Mouse (Mus musculus): ENCODE results near the gene Dclk1.

DNA sequence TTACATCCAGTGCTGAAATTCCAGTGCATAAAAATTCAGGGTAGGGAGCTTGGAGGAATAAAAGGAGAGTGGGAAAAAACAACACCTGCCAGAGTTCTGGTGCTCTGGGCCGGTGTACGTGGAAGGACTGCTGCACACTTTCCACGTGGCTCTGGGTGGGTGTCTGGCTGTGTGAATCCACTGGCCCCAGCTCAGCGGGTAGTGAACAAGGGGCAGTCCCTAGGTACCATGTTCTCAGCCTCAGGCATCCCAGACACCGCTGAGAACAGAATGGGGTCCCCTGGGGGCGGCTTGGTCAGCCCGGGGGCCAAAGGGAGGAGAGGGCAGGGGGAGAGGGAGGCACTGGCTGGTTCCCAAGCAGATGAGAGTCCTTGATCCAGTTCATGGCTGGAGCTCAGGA is 164.5 kb downstream of the Dclk1 start:
- TF ChIP-seq CTCF (IDR thresholded peaks at IDR 0.05; ENCODE audit: low read depth): no peak
- TF ChIP-seq EP300 (IDR thresholded peaks at IDR 0.05; ENCODE audit: low read depth): no peak

Measured in liver, embryonic 14.5 days (tissue).